Mouse (Mus musculus): Measurements from ENCODE around the gene Itga4. TPM values are rescaled to one million over a fixed set of nuclear protein-coding genes. Genes with fewer than 3 reads are reported as not detected.

The Itga4 gene
- polyA plus RNA-seq, 1 experiment: 7.1 TPM

DNA sequence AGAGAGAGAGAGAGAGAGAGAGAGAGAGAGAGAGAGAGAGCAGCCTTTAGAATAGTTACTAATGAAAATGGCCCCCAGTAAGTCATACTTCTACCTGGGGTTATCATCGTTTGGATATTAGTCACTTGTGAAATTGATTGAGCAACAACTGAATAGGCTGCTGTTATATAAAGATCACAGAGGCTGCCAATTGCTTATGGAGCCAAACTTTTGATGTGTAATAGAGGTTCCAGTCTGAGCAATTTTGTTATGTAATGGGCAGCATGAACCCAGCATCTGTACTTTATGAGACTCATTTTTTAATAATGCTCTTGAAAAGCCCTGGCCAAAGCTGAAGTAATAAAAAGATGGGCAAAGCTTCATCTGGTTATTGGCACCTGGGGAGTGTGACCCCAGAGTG is 34.9 kb downstream of the Itga4 start:
- Histone ChIP-seq H3K4me3 (replicated peaks; ENCODE audit: extremely low read depth, low read depth, low read length) (no peak overlapping the region), H3K4me1 (ENCODE audit: control insufficient read depth, insufficient read depth, low read length) (no peaks in the 10 kb centered on the region)
- DNase-seq: no peak
- no peak for TF ChIP-seq CTCF (IDR thresholded peaks at IDR 0.05; ENCODE audit: insufficient read depth, low read length)
- no peak for TF ChIP-seq POLR2A (IDR thresholded peaks at IDR 0.05; ENCODE audit: borderline replicate concordance, extremely low read depth, low read depth, low read length)
- WGBS: 37% methylated on average over 1 of the region's 1 CpGs

GRCm38 (mm10) chr2:79291922-79292321 is 36.7 kb downstream of the Itga4 start:
- H3K4me3 ChIP-seq (replicated peaks; ENCODE audit: extremely low read depth, low read depth, low read length): no peak overlapping the region
- no peak for DNase-seq
- TF ChIP-seq CTCF (IDR thresholded peaks at IDR 0.05; ENCODE audit: insufficient read depth, low read length) (no peak), POLR2A (IDR thresholded peaks at IDR 0.05; ENCODE audit: borderline replicate concordance, extremely low read depth, low read depth, low read length) (no peak)
- no peaks in the 10 kb centered on the region for H3K4me1 ChIP-seq (ENCODE audit: control insufficient read depth, insufficient read depth, low read length)
- 63% methylated on average over 8 of the region's 8 CpGs for WGBS

DNA sequence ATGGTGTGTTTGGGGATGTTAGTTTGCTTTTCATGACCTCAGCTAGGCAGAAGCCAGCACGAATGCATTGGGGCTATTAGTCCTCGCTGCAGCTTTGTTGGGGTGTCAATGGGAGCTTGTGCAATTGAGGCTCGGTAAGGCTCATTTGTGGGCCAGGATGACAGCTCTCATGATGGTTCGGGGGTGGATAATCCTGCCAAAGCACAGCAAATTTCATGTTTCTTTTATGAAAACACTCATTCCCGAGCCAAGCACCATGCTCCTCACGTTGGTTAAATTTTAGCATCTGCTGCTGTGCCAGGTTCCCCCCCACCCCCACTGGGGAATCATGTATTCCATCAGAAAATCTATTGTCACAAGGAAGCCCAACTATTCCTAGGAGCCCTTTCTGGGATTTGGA is 37.2 kb downstream of the Itga4 start:
- no peaks in the 10 kb centered on the region for H3K4me1 ChIP-seq (ENCODE audit: control insufficient read depth, insufficient read depth, low read length)
- TF ChIP-seq POLR2A (IDR thresholded peaks at IDR 0.05; ENCODE audit: borderline replicate concordance, extremely low read depth, low read depth, low read length): no peak
- no peak for TF ChIP-seq CTCF (IDR thresholded peaks at IDR 0.05; ENCODE audit: insufficient read depth, low read length)
- WGBS: 86% methylated on average over 6 of the region's 6 CpGs
- no peak for DNase-seq
- no peak overlapping the region for H3K4me3 ChIP-seq (replicated peaks; ENCODE audit: extremely low read depth, low read depth, low read length)

DNA sequence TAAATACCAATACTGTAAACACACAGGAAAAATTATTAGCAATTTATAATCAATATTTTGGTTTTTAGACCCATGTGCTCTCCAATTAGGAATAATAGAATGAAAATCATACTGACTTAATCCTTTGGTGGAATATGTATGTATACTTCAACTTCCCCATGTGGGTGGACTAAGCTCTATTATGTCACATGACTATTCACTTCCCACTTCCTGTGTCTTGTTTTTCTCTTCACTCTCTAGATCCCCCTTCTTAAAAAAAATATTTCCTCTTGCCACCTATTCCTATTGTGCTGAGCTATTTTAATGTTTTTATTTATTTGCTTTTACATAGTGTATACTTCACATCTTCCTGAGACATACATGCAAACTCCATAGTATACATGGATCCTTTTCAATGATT is 47.2 kb downstream of the Itga4 start:
- H3K4me3 ChIP-seq (replicated peaks; ENCODE audit: extremely low read depth, low read depth, low read length): no peak overlapping the region
- DNase-seq: no peak

GRCm38 (mm10) chr2:79307549-79307948 is 52.3 kb downstream of the Itga4 start:
- Histone ChIP-seq H3K4me1 (ENCODE audit: control insufficient read depth, insufficient read depth, low read length) (no peaks in the 10 kb centered on the region), H3K4me3 (replicated peaks; ENCODE audit: extremely low read depth, low read depth, low read length) (no peak overlapping the region)
- no peak for TF ChIP-seq POLR2A (IDR thresholded peaks at IDR 0.05; ENCODE audit: borderline replicate concordance, extremely low read depth, low read depth, low read length)
- TF ChIP-seq CTCF (IDR thresholded peaks at IDR 0.05; ENCODE audit: insufficient read depth, low read length): no peak
- no peak for DNase-seq
- 87% methylated on average over 4 of the region's 4 CpGs for WGBS

More for the DNA sequence above, 47.2 kb downstream of the Itga4 start:
- H3K4me1 ChIP-seq (ENCODE audit: control insufficient read depth, insufficient read depth, low read length): no peaks in the 10 kb centered on the region
- TF ChIP-seq CTCF (IDR thresholded peaks at IDR 0.05; ENCODE audit: insufficient read depth, low read length): no peak
- TF ChIP-seq POLR2A (IDR thresholded peaks at IDR 0.05; ENCODE audit: borderline replicate concordance, extremely low read depth, low read depth, low read length): no peak

- no peak for DNase-seq
- no peaks in the 10 kb centered on the region for H3K4me1 ChIP-seq (ENCODE audit: control insufficient read depth, insufficient read depth, low read length)
- no peak overlapping the region for H3K4me3 ChIP-seq (replicated peaks; ENCODE audit: extremely low read depth, low read depth, low read length)
- WGBS: 72% methylated on average over 13 of the region's 13 CpGs
- TF ChIP-seq CTCF (IDR thresholded peaks at IDR 0.05; ENCODE audit: insufficient read depth, low read length): no peak
- TF ChIP-seq POLR2A (IDR thresholded peaks at IDR 0.05; ENCODE audit: borderline replicate concordance, extremely low read depth, low read depth, low read length): no peak
Observed at GRCm38 (mm10) chr2:79309454-79310118, 54.4 kb downstream of the Itga4 start.

DNA sequence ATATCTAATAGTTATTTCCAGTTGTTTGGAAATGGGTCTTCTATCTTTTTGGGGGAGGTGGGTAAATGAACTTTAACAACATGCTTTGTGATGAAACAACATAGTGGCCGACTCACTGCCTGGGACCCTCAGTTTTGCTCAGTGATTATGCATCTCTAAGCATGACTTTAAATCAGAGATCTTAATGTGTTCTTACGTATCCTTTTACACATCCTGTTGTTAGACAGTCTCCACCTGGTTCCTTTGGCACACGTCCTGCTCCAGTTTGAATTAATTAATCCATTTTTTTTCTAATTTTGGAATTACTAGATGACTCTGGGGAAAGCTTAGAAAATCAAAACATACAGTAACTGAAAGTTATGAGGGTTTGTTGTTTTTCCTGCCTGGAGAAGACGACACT is 57.3 kb downstream of the Itga4 start:
- no peak for TF ChIP-seq CTCF (IDR thresholded peaks at IDR 0.05; ENCODE audit: insufficient read depth, low read length)
- no peak for TF ChIP-seq POLR2A (IDR thresholded peaks at IDR 0.05; ENCODE audit: borderline replicate concordance, extremely low read depth, low read depth, low read length)
- DNase-seq: no peak
- no peaks in the 10 kb centered on the region for H3K4me1 ChIP-seq (ENCODE audit: control insufficient read depth, insufficient read depth, low read length)
- H3K4me3 ChIP-seq (replicated peaks; ENCODE audit: extremely low read depth, low read depth, low read length): no peak overlapping the region
- WGBS: 61% methylated on average over 4 of the region's 4 CpGs

- TF ChIP-seq POLR2A (IDR thresholded peaks at IDR 0.05; ENCODE audit: borderline replicate concordance, extremely low read depth, low read depth, low read length) (no peak), CTCF (IDR thresholded peaks at IDR 0.05; ENCODE audit: insufficient read depth, low read length) (no peak)
- Histone ChIP-seq H3K4me1 (ENCODE audit: control insufficient read depth, insufficient read depth, low read length) (no peaks in the 10 kb centered on the region), H3K4me3 (replicated peaks; ENCODE audit: extremely low read depth, low read depth, low read length) (no peak overlapping the region)
- no peak for DNase-seq
- 82% methylated on average over 4 of the region's 4 CpGs for WGBS
Observed at GRCm38 (mm10) chr2:79315108-79315507, 59.9 kb downstream of the Itga4 start.

- DNase-seq: no peak
- TF ChIP-seq CTCF (IDR thresholded peaks at IDR 0.05; ENCODE audit: insufficient read depth, low read length) (no peak), POLR2A (IDR thresholded peaks at IDR 0.05; ENCODE audit: borderline replicate concordance, extremely low read depth, low read depth, low read length) (no peak)
- WGBS: 75% methylated on average over 9 of the region's 9 CpGs
- Histone ChIP-seq H3K4me1 (ENCODE audit: control insufficient read depth, insufficient read depth, low read length) (no peaks in the 10 kb centered on the region), H3K4me3 (replicated peaks; ENCODE audit: extremely low read depth, low read depth, low read length) (no peak overlapping the region)
Observed at GRCm38 (mm10) chr2:79316182-79316880, 61.1 kb downstream of the Itga4 start.

GRCm38 (mm10) chr2:79328079-79328478 is 72.9 kb downstream of the Itga4 start:
- TF ChIP-seq POLR2A (IDR thresholded peaks at IDR 0.05; ENCODE audit: borderline replicate concordance, extremely low read depth, low read depth, low read length): no peak
- TF ChIP-seq CTCF (IDR thresholded peaks at IDR 0.05; ENCODE audit: insufficient read depth, low read length): no peak
- 41% methylated on average over 2 of the region's 2 CpGs for WGBS
- no peaks in the 10 kb centered on the region for H3K4me1 ChIP-seq (ENCODE audit: control insufficient read depth, insufficient read depth, low read length)
- no peak overlapping the region for H3K4me3 ChIP-seq (replicated peaks; ENCODE audit: extremely low read depth, low read depth, low read length)
- no peak for DNase-seq

All from lung, adult 2 months (tissue).